Mouse (Mus musculus): Measurements from ENCODE around the gene Gm27021.

DNA sequence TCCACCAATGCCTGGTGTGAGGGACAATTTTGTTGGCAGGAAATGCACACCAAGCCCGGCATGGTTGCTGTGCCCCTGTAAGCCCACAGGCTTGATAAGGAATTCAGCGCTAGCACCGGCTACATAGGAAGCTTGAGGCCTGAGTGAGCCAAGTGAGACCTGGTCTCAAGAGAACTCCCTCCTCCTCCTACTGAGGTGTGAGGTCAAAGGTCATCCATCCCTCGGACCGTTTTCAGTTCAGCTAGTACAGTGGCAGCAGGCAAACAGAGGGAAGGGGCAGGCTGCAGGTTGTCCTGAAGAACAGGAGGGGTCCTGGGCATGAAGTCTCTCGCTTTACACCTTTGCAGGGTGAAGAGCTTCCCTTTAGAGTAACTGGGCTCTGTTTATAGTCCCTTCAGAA, 37.0 kb downstream of the Gm27021 start:
- TF ChIP-seq CTCF (IDR thresholded peaks at IDR 0.05; ENCODE audit: low read depth) (no peak), EP300 (IDR thresholded peaks at IDR 0.05; ENCODE audit: low read depth) (no peak)
